Mouse (Mus musculus) embryonic fibroblast, embryonic 13.5 days (primary cell): Measurements from ENCODE around the gene Slc1a7.

Experiments
- CTCF ChIP-seq: IDR thresholded peaks from 2 replicates; pipeline ENCODE4 v1.5.1; 2011; ENCODE audit warnings: mild to moderate bottlenecking, control low read depth, low read length, moderate library complexity, borderline replicate concordance; ENCODE audit not compliant: insufficient read depth
- POLR2A ChIP-seq: IDR thresholded peaks from 2 replicates; pipeline ENCODE4 v1.6.1; 2011; ENCODE audit warnings: low read depth, mild to moderate bottlenecking, control low read depth, low read length, moderate library complexity

GRCm38 (mm10) chr4:108033041-108033764 is 65.1 kb downstream of the Slc1a7 start:
- 0 out of 2 replicates have a peak, but pooled peaks have one; percentile 16 for TF ChIP-seq POLR2A
- TF ChIP-seq CTCF = no peak
